Mouse (Mus musculus) natural killer cell, adult 2 months (primary cell): ENCODE measurements around the gene Lbp.

Experiments used
- DNase-seq, 2 experiments: peaks; one replicate each; pipeline ENCODE4 v3.0.0; 2022; ENCODE audit warnings: low spot score in 2 of 2

Lbp gene

DNA sequence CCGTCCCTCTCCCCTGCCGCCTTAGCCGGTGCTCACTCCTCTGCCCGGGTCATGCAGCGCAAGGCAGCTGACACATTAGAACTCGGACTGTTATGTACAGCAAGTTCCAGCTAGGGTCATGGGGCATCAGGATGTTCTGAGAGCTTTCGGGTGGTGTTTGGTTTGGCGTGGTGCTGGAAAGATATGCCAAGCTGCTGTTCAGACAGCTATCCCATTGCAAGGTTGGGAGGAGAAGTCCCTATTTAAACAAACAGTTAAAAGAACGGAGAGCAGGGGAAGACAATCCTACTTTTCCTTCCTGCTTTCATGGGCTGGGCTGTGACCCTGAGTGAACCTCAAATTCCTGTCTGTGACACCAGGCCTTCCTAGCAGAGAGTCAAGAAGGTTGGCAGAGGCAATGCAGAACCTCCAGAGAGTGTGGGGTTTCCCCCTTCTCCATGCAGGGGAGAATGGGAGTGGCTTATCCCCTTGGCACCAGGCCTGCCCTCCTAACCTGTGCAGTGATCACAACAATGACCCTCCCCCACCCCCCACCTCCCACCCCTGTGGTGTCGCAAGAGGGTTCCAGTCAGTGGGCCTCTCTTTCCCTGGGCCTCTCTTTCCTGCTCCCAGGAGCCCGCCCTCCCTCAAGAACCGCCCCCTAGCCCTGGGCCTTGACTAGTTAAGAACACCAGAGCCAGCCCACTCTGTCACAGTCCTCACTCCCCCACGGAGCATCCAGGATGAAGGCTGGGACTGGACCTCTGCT, at the start of gene Lbp:
Gene Lbp, plus strand, starts transcription at position 546 of the 748 bp plus-strand sequence.
- no peak for DNase-seq

DNA sequence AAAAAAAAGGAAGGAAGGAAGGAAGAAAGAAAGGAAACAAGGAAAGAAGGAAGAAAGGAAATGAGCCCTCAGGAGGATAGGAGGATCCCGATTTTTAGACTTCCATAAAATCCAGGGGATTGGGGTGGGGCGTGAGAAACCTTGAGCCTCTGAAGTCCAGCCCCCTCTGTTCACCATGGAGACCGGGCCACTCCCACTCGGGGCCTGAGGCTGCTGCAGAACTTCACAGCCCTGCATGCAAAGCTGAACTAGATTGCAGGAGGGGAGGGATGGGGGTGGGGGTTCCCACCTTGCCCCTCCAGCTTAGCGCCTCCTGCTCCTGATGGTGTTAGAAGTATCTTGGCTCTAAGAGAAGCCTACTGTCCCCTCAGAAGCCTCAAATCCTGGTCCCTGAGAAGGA, 49.4 kb upstream of the Lbp start:
- DNase-seq = no peak

DNA sequence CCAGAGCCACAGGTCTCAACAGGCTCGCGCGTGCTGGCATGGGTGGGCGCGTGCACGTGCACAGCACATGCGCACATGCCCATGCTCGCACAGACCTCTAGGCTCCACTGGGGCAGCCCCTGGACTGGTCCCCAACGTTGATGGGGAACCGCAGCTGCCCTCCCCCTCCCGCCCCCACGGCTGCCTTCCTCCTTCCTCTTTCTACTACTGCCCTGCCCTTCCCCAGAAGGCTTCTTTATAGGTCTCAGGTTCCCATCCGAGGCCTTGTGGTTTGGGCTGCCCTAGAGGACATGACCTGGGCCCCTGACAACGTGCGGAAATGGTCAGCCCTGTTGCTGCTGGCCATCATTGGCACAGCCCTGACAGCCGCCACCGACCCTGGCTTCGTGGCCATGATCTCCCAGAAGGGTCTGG, 48.3 kb upstream of the Lbp start, which contains the start of gene Bpi:
Gene Bpi, plus strand, starts transcription at position 90 of the 414 bp plus-strand sequence.
- peak in 1 of 2 experiments; percentile 12 for DNase-seq

DNA sequence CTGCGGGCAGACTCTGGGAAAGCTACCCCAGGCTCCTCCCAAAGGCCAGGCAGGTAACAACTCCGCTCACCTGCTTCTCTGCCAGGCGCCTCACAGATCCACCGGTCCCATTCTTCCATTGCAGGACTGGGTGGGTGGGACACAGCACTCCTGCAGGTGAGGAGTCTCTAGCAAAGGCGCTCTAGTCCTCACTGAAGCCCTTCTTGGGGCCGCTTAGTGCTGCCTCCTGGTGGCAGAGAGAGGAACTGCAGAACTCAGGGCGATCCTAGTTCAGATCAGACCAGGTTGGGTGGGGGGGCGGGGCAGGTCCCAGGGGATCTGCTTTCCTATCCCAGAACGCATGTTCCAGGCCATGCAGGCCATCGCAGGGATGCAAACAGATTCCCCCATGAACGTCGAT, 47.5 kb upstream of the Lbp start:
- DNase-seq = peak; percentile 29 to 56

GRCm38 (mm10) chr2:158259498-158259897, 46.8 kb upstream of the Lbp start:
- DNase-seq = no peak

- DNase-seq = no peak
These were observed 41.4 kb upstream of the Lbp start for GRCm38 (mm10) chr2:158264877-158265276.

GRCm38 (mm10) chr2:158270017-158270416, 36.3 kb upstream of the Lbp start:
- no peak for DNase-seq

GRCm38 (mm10) chr2:158273646-158274045, 32.6 kb upstream of the Lbp start:
- DNase-seq = no peak

- no peak for DNase-seq
These were observed 30.9 kb upstream of the Lbp start for GRCm38 (mm10) chr2:158275349-158275748.

DNA sequence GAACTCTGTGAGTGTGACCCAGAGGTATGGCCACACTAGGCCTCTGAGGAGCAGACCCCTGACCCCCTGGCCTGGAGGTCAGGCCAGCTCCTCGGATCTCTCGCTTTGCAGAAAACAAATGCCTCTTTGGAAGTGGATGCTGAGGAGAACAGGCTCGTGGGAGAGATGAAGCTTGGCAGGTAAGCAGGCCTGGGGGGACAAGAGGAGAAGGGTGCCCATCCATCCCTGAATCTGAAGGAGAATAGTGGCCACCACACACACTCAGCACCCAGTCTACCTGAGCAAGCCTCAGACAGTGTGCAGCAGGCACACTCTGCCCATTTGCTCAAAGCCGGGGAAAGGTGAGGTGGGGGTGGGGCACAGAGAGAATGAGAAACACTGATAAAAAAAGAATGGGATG, 30.5 kb upstream of the Lbp start:
- no peak for DNase-seq

DNA sequence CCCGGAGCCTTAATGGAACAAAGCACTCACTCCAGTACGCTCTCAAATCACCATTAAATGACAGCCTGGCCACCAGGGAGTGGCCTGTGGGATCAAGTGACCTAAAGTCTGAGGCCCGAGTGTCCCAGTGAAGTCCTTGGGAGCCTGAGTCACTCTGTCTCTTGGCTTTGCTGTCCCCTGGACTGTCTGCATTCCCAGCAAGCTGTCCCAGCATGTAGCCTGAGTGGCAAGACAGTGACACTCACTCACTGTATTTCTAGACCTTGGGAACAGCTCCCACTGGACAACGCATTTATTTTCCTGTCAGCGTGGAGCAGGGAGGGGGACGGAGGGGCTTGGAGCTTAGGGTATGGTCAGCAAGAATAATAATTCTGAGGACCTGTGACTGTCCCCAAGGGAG, 29.8 kb upstream of the Lbp start:
- DNase-seq = no peak

GRCm38 (mm10) chr2:158276878-158277277, 29.4 kb upstream of the Lbp start:
- DNase-seq = no peak

GRCm38 (mm10) chr2:158279656-158280055, 26.6 kb upstream of the Lbp start:
- no peak for DNase-seq

DNA sequence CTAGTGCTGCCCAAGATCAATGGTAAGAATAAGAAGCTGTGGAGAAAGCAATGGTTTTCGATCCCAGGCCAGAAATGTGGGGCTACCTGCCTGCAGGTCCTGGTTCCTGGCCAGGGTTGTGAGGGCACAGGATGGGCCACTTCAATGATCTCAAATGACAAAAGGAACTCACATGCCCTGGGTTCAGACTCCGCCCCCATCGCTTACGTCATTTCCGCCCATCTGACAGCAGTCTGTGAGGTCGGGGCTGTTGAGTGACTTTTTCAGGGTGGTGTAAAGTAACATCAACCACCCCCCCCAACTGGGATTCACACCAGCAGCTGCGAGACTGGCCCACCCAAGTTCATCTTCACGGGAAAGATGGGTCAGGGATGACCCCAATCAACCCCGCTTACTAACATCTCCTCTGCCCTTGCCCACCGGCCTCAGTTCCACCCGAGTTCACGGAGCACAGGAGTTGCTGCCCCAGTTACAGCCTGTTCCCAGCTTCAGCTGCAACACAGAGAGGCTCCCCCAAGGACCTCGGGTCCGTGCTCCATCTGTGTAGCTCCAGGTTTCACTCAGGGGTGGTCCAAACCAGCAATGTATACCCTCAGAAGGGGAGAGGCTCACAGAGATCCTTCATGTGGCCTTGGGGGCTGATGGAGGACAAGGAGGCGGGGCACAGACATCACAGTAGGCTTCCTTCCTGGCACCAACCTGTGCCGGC, 24.6 kb upstream of the Lbp start:
- DNase-seq = no peak

DNA sequence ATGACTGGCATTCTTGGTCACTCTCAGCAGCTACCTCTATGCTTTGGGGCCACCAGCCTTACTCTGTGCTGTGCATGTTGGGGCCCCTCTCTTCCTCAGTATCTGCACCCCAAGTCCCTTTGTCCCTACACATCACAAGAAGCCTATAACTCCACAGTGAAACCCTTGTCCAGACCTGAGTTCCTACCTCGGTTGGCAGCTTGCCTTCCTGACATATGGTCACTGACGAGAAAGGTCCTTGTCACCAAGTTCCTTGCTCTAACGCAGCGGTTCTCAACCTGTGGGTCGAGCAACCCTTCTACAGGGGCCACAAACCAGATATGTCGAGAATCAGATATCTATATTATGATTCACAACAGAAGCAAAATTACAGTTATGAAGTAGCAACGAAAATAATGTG, 23.2 kb upstream of the Lbp start:
- no peak for DNase-seq

GRCm38 (mm10) chr2:158283771-158284170, 22.5 kb upstream of the Lbp start:
- no peak for DNase-seq

DNA sequence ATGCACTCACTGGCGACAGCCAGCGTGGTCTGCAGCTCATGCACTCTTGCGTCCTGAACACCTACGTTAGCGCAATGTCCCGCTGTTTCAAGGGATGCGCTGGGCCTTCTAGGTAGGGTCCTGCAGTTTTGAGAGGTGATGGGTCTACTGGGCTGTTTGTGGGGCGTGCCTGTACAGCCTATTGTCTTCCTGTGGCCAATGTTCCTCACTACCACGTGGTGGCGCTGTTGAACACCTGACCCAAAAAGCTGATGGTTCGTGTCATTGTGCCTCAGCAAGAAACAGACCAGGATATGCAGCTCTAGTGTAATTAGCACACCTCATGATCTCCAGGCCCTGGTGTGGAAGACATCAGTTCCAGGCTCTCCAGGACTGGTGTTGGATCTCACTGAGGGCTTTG, 21.7 kb upstream of the Lbp start:
- peak in 1 of 2 experiments; percentile 43 for DNase-seq

GRCm38 (mm10) chr2:158285655-158286054, 20.6 kb upstream of the Lbp start:
- DNase-seq = no peak

DNA sequence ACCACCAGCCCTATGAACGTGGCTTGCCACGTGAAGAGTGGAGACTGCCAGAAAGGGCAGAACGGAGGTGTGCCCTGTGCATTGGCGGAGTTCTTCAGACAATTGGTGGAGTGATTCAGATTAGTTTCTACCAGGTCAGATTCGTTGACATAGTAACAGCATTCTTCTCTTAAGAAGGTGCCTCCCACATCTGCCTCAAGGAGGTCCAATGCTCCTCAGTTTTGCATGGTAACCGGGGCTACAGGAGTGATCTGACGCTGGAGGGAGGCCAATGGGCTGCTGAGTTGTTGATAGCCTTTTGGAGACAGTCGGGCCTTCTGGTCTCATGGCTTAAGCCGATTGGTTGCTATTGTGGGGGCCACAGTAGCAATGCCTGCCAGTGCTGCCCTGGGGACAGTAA, 10.6 kb upstream of the Lbp start:
- DNase-seq = no peak

- no peak for DNase-seq
These were observed 7.1 kb upstream of the Lbp start for GRCm38 (mm10) chr2:158299203-158299602.

DNA sequence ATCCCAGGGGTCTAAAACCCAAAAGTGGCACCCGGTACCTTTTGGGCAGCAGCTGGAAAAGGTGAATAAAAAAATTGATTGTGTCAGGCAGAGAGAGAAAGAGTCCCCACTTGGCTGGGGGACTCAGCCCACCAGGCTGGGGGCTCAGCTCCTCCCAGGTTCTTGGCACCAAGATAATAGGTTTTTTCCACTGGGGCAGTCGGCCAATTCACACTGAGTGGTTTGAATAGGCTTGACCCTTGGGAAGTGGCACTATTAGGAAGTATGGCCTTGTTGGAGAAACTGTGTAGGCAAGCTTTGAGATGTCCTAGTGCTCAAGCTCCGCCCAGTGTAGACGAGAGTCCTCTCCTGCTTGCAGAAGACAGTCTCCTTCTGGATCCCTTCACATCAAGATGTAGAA, 6.6 kb upstream of the Lbp start:
- no peak for DNase-seq

- DNase-seq = no peak
These were observed 3.5 kb upstream of the Lbp start for GRCm38 (mm10) chr2:158302807-158303206.

DNA sequence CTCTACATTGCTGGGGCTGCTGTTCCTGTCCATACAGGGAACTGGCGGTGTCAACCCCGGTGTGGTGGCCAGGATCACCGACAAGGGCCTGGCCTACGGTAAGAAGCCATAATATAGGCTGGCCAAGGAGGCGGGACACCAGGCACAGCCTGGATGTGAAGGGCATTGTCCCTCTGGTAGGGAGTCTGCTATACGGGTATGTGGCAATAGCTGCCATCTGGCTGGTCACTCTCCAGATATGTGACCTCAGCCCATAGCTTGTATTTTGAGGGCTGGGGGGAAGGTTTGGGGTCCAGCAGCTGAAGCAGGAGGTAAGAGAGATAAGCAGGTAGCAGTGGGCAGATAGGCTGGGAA, 380 bp downstream of the Lbp start:
- DNase-seq = no peak
